Mouse (Mus musculus) midbrain, embryonic 11.5 days (tissue): ENCODE measurements around the gene Rpl19. TPM values are rescaled to one million over a fixed set of nuclear protein-coding genes. Genes with fewer than 3 reads are reported as not detected.

Experiments used
- ATAC-seq: fragments of 200-750 bp; cut with Nextera tagmentation; 2 replicates; pipeline ENCODE4 v1.8.0; 2017; ENCODE audit warnings: moderate TSS enrichment, moderate library complexity; ENCODE audit not compliant: low FRiP score
- DNase-seq: peaks from one replicate; pipeline ENCODE4 v3.0.0; 2015; ENCODE audit warnings: low spot score; ENCODE audit errors: missing footprints
- H3K27ac ChIP-seq: fragments of 300-500 bp; sonication (generic); 2 replicates; pipeline ENCODE4 v1.5.1; 2014; ENCODE audit warnings: low read depth, low read length
- H3K27me3 ChIP-seq: fragments of 300-500 bp; sonication (generic); 2 replicates; pipeline ENCODE4 v1.6.1; 2014; ENCODE audit warnings: mild to moderate bottlenecking, low read length, moderate library complexity, mixed read lengths; ENCODE audit not compliant: control insufficient read depth, insufficient read depth
- H3K36me3 ChIP-seq: fragments of 300-500 bp; sonication (generic); 2 replicates; pipeline ENCODE4 v1.6.1; 2014; ENCODE audit warnings: mild to moderate bottlenecking, low read length, moderate library complexity, mixed read lengths; ENCODE audit not compliant: control insufficient read depth, insufficient read depth
- H3K4me1 ChIP-seq: fragments of 300-500 bp; sonication (generic); 2 replicates; pipeline ENCODE4 v1.6.1; 2014; ENCODE audit warnings: low read length; ENCODE audit not compliant: control insufficient read depth, insufficient read depth
- H3K4me2 ChIP-seq: fragments of 300-500 bp; sonication (generic); 2 replicates; pipeline ENCODE4 v1.6.1; 2014; ENCODE audit warnings: mild to moderate bottlenecking, moderate library complexity
- H3K4me3 ChIP-seq: fragments of 300-500 bp; sonication (generic); 2 replicates; pipeline ENCODE4 v1.5.1; 2014; ENCODE audit warnings: low read depth, low read length
- H3K9ac ChIP-seq: fragments of 300-500 bp; sonication (generic); 2 replicates; pipeline ENCODE4 v1.6.1; 2014; ENCODE audit warnings: low read length
- H3K9me3 ChIP-seq: fragments of 300-500 bp; sonication (generic); 2 replicates; pipeline ENCODE4 v1.6.1; 2016; ENCODE audit warnings: low read length; ENCODE audit not compliant: control insufficient read depth
- WGBS: fragments of 180-500 bp; shearing (Covaris S2); extraction: QIAGEN DNeasy Blood & Tissue Kit; methylation state at CpG from one replicate; pipeline ENCODE4 v1.1.7; 2014; 5-methylcytosine and 5-hydroxymethylcytosine counted together
- polyA plus RNA-seq: library from polyadenylated mRNA; unstranded; fragments of >200 nt; fragmentation: Nextera tagmentation; extraction: Ambion mirVana; gene quantifications from 2 replicates; pipeline ENCODE4 v1.2.1, GENCODE M21; 2014

The Rpl19 gene
- polyA plus RNA-seq, 1 experiment from 2014 or later: 991 TPM

- peak overlapping the region; percentile 20 for H3K4me2 ChIP-seq
- no peaks in the 10 kb centered on the region for H3K36me3 ChIP-seq
- WGBS: 33% methylated on average over 17 of the region's 17 CpGs
- peaks cover 10% of the 10 kb centered on the region for H3K4me1 ChIP-seq
- no peak overlapping the region for H3K27ac ChIP-seq
- H3K9me3 ChIP-seq: no peaks in the 10 kb centered on the region
- no peak overlapping the region for H3K9ac ChIP-seq
- H3K4me3 ChIP-seq: no peak overlapping the region
- peaks cover 2% of the 10 kb centered on the region; the same call in 1 of the 2 replicates for H3K27me3 ChIP-seq
- ATAC-seq: peak; percentile 36; the same call in 1 of the 2 replicates
- no peak for DNase-seq
These were observed 23.3 kb upstream of the Rpl19 start for GRCm38 (mm10) chr11:98003171-98003671.

GRCm38 (mm10) chr11:98004161-98004560 lies 22.3 kb upstream of the Rpl19 start:
- no peak overlapping the region for H3K4me3 ChIP-seq
- H3K4me2 ChIP-seq: no peak overlapping the region
- no peak overlapping the region for H3K27ac ChIP-seq
- peaks cover 2% of the 10 kb centered on the region; the same call in 1 of the 2 replicates for H3K27me3 ChIP-seq
- H3K36me3 ChIP-seq: peaks cover 2% of the 10 kb centered on the region; the same call in 1 of the 2 replicates
- no peak for DNase-seq
- no peaks in the 10 kb centered on the region for H3K9me3 ChIP-seq
- no peak overlapping the region for H3K9ac ChIP-seq
- ATAC-seq: no peak
- peaks cover 10% of the 10 kb centered on the region for H3K4me1 ChIP-seq
- 90% methylated on average over 8 of the region's 8 CpGs for WGBS

- Histone ChIP-seq H3K4me3 (no peak overlapping the region), H3K27me3 (peaks cover 2% of the 10 kb centered on the region; the same call in 1 of the 2 replicates), H3K9ac (no peak overlapping the region), H3K4me2 (no peak overlapping the region), H3K9me3 (no peaks in the 10 kb centered on the region), H3K36me3 (peaks cover 2% of the 10 kb centered on the region; the same call in 1 of the 2 replicates), H3K27ac (no peak overlapping the region), H3K4me1 (peaks cover 10% of the 10 kb centered on the region)
- DNase-seq (no peak), ATAC-seq (no peak)
- 48% methylated on average over 13 of the region's 13 CpGs for WGBS
These were observed 21.4 kb upstream of the Rpl19 start for GRCm38 (mm10) chr11:98005076-98005475.

DNA sequence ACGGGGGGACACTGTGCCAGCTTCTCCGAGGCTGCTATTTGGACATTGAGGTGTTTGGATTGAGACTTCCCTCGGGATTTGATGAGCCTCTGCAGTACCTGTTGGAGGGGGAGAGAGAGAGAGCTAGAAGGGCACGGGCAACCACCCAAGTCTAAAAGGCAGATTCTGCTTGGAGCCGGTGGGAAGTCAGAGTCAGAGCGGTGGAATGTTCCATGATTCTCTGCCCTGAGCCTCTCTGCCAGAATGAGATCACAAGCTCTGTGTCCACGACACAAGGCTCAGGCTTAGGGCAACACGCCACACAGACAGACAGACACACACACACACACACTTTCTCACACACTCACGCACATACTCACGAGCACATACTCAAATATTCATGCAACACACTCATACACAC lies 20.8 kb upstream of the Rpl19 start:
- H3K9ac ChIP-seq: no peak overlapping the region
- H3K4me2 ChIP-seq: no peak overlapping the region
- ATAC-seq (no peak), DNase-seq (no peak)
- no peaks in the 10 kb centered on the region for H3K9me3 ChIP-seq
- peaks cover 2% of the 10 kb centered on the region; the same call in 1 of the 2 replicates for H3K27me3 ChIP-seq
- peaks cover 10% of the 10 kb centered on the region for H3K4me1 ChIP-seq
- H3K27ac ChIP-seq: no peak overlapping the region
- H3K36me3 ChIP-seq: peaks cover 2% of the 10 kb centered on the region; the same call in 1 of the 2 replicates
- H3K4me3 ChIP-seq: no peak overlapping the region
- WGBS: 83% methylated on average over 10 of the region's 10 CpGs

DNA sequence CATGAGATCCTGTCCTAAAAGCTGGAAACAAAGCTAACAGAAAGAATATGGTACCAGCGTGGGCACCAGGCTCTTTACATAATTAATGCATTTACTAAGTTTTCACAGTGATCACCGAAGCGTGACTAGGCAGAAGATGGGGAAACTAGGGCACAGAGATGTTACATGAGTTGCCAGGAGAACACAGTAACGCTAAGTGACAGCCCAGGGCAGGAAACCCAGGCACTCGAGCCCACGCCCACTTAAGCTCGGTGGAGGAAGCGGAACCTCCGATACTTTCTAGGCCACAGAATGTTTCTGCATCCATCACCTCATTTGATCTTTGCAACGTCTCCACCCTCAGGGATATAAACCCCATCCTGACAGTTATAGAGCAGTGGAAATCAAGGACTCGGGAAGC lies 18.4 kb upstream of the Rpl19 start:
- 87% methylated on average over 11 of the region's 11 CpGs for WGBS
- peaks cover 2% of the 10 kb centered on the region; the same call in 1 of the 2 replicates for H3K27me3 ChIP-seq
- no peak for DNase-seq
- no peak overlapping the region for H3K4me2 ChIP-seq
- H3K9me3 ChIP-seq: no peaks in the 10 kb centered on the region
- no peak for ATAC-seq
- H3K27ac ChIP-seq: no peak overlapping the region
- H3K4me1 ChIP-seq: peaks cover 2% of the 10 kb centered on the region; the same call in 1 of the 2 replicates
- H3K36me3 ChIP-seq: peaks cover 2% of the 10 kb centered on the region; the same call in 1 of the 2 replicates
- H3K4me3 ChIP-seq: no peak overlapping the region
- no peak overlapping the region for H3K9ac ChIP-seq

DNA sequence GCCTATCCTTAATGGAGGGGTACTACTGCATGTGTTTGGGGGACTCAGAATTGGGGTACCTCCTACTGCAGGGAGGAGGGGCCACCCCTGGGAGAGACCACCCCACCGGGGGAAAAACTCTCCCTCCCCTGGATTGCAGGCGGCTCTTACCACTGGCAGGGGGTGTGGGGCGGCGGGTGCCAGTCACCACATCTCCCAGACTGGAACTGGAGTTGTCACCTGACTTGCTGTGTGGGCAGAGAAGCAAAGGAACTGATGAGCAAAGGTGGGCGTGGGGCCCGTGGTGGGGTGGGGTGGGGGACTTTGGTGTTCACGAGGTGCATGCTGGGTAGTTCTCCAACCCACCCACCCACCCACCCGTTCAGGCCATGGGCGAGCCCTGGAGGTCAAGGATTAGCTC lies 14.8 kb upstream of the Rpl19 start:
- Histone ChIP-seq H3K9ac (no peak overlapping the region), H3K27me3 (no peaks in the 10 kb centered on the region), H3K36me3 (peaks cover 2% of the 10 kb centered on the region; the same call in 1 of the 2 replicates), H3K27ac (no peak overlapping the region), H3K4me2 (no peak overlapping the region), H3K4me1 (no peaks in the 10 kb centered on the region), H3K9me3 (no peaks in the 10 kb centered on the region), H3K4me3 (no peak overlapping the region)
- DNase-seq (no peak), ATAC-seq (no peak)
- WGBS: 60% methylated on average over 9 of the region's 9 CpGs

- H3K36me3 ChIP-seq: peaks cover 2% of the 10 kb centered on the region; the same call in 1 of the 2 replicates
These were observed 13.7 kb upstream of the Rpl19 start for GRCm38 (mm10) chr11:98012831-98013230.

GRCm38 (mm10) chr11:98016177-98016576 lies 10.3 kb upstream of the Rpl19 start:
- no peak overlapping the region for H3K9ac ChIP-seq
- no peak for DNase-seq
- peaks cover 26% of the 10 kb centered on the region for H3K4me1 ChIP-seq
- no peaks in the 10 kb centered on the region for H3K36me3 ChIP-seq
- H3K27me3 ChIP-seq: no peaks in the 10 kb centered on the region
- ATAC-seq: no peak
- no peak overlapping the region for H3K4me3 ChIP-seq
- no peak overlapping the region for H3K27ac ChIP-seq
- 94% methylated on average over 5 of the region's 5 CpGs for WGBS
- no peak overlapping the region for H3K4me2 ChIP-seq
- no peaks in the 10 kb centered on the region for H3K9me3 ChIP-seq

More at GRCm38 (mm10) chr11:98012831-98013230, 13.7 kb upstream of the Rpl19 start:
- Histone ChIP-seq H3K4me3 (no peak overlapping the region), H3K27ac (no peak overlapping the region), H3K4me2 (no peak overlapping the region), H3K9me3 (no peaks in the 10 kb centered on the region), H3K9ac (no peak overlapping the region), H3K27me3 (no peaks in the 10 kb centered on the region), H3K4me1 (no peaks in the 10 kb centered on the region)
- ATAC-seq: no peak
- 84% methylated on average over 10 of the region's 10 CpGs for WGBS
- no peak for DNase-seq

- 68% methylated on average over 4 of the region's 4 CpGs for WGBS
- no peak overlapping the region for H3K4me3 ChIP-seq
- no peak overlapping the region for H3K9ac ChIP-seq
- no peaks in the 10 kb centered on the region for H3K27me3 ChIP-seq
- DNase-seq: no peak
- no peaks in the 10 kb centered on the region for H3K9me3 ChIP-seq
- H3K4me2 ChIP-seq: no peak overlapping the region
- no peak for ATAC-seq
- H3K27ac ChIP-seq: no peak overlapping the region
- H3K4me1 ChIP-seq: peaks cover 33% of the 10 kb centered on the region
- no peaks in the 10 kb centered on the region for H3K36me3 ChIP-seq
These were observed 9.7 kb upstream of the Rpl19 start for GRCm38 (mm10) chr11:98016824-98017223.
